Comparison of ENCODE assay signal across 21 mouse cellular contexts in the genomic region with DNA sequence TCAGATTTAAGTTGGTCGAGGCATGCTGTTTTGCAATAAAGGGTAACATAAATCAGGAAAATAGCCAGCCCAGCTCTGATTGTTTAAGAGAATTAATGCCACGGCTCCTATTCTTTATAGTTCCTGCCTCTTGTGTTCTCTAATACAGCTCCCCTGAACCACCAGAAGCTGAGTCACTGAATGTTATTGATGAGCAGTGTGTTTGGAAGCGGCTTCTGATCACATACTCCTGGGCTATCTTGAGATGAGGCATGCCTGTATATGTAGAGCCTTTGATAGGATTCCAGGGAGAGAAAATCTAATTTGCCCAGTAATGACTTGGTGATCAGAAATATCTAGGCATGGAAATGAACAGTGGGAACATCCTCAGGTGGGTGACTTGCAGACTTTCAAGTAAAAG.
"Had no signal": no experiment of that assay in that cellular context is flagged by ENCODE, and none has a peak within 500 bp of the region (broad histone marks: within the 10 kb centered on the region; RNA-seq: fewer than 3 reads in every experiment).

No protein-coding gene starts in this region.

- H3K36me3 ChIP-seq: liver, embryonic 13.5 days; liver, embryonic 15.5 days; lung, embryonic 15.5 days; midbrain, embryonic 10.5 days; midbrain, embryonic 12.5 days; stomach, embryonic 15.5 days had no signal

- H3K4me1 ChIP-seq: liver, embryonic 13.5 days; liver, embryonic 15.5 days; lung, embryonic 15.5 days; megakaryocyte, embryonic 14.5 days; midbrain, embryonic 10.5 days; midbrain, embryonic 12.5 days; stomach, embryonic 15.5 days had no signal

- H3K9me3 ChIP-seq: liver, embryonic 13.5 days; liver, embryonic 15.5 days; lung, embryonic 15.5 days; megakaryocyte, embryonic 14.5 days; midbrain, embryonic 10.5 days; midbrain, embryonic 12.5 days; stomach, embryonic 15.5 days had no signal

- H3K27me3 ChIP-seq: liver, embryonic 13.5 days; liver, embryonic 15.5 days; lung, embryonic 15.5 days; midbrain, embryonic 12.5 days; stomach, embryonic 15.5 days had no signal

- H3K9ac ChIP-seq: liver, embryonic 13.5 days; liver, embryonic 15.5 days; liver, postnatal 0 days; lung, embryonic 15.5 days; midbrain, embryonic 12.5 days; stomach, embryonic 15.5 days had no signal

- DNase-seq: liver; liver, embryonic 13.5 days; liver, postnatal 0 days; lung, adult 2 months; lung, postnatal 14 days; lung, postnatal 36 days; midbrain, embryonic 14.5 days; right cerebral cortex, postnatal 14 days; thymus, adult 2 months; thymus, postnatal 25 days had no signal

- H3K27ac ChIP-seq: liver, embryonic 13.5 days; liver, embryonic 15.5 days; lung, embryonic 15.5 days; macrophage; midbrain, embryonic 10.5 days; midbrain, embryonic 12.5 days; stomach, embryonic 15.5 days; stomach, postnatal 0 days had no signal

- H3K4me3 ChIP-seq: liver, embryonic 13.5 days; liver, embryonic 15.5 days; lung, embryonic 15.5 days; megakaryocyte, embryonic 14.5 days; midbrain, embryonic 10.5 days; midbrain, embryonic 12.5 days; myocyte; stomach, embryonic 15.5 days had no signal

- ATAC-seq: liver, postnatal 0 days; lung, postnatal 0 days had no signal

- H3K4me2 ChIP-seq: liver, embryonic 11.5 days; liver, embryonic 13.5 days; liver, embryonic 15.5 days; lung, embryonic 15.5 days; midbrain, embryonic 12.5 days; stomach, embryonic 15.5 days had no signal
